In the genomic region with DNA sequence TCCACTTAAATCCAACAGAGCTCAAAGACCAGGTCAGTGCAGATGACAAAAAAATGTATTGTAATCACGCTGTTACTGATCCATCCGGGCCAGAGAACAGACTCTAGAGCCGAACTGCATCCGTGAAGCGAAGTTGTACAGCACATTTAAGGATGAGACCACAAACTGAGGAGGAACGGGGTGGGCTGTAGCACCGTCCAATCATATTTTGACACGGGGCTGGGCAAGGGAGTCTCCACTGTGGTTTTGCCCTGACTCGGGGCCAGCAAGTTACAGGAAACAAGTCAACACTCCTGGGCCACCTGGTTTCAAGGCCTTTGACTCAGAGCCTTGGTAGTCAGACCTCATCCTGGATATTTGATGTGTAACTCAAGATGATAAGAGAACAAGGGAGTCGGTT, we compare ENCODE assay signal across 9 mouse cellular contexts. TPM values are rescaled to one million over a fixed set of nuclear protein-coding genes. Genes with fewer than 3 reads are reported as not detected.
DNase-seq lines count a peak whose midpoint lies in the region; ATAC-seq and TF ChIP-seq lines count a peak whose summit lies in the region.
"Had no signal": no experiment of that assay in that cellular context is flagged by ENCODE, and none has a peak within 500 bp of the region (broad histone marks: within the 10 kb centered on the region; RNA-seq: fewer than 3 reads in every experiment).

No protein-coding gene starts in this region.

- H3K4me2 ChIP-seq in intestine, embryonic 14.5 days (ENCODE audit: low read length): no peak overlapping the region
- H3K4me2 ChIP-seq in hindbrain, embryonic 13.5 days: no peak overlapping the region
- H3K4me2 ChIP-seq in hindbrain, postnatal 0 days (ENCODE audit: low read depth, low read length): no peak overlapping the region

- TF ChIP-seq CTCF in small intestine, adult 2 months (IDR thresholded peaks at IDR 0.05; ENCODE audit: extremely low read depth, insufficient read length, insufficient replicate concordance, low read depth, low read length): no peak
- no peak for TF ChIP-seq CTCF in hindbrain, postnatal 0 days (IDR thresholded peaks at IDR 0.05; ENCODE audit: low read depth)

- no peak overlapping the region for H3K4me3 ChIP-seq in heart, embryonic 10.5 days
- no peak overlapping the region for H3K4me3 ChIP-seq in intestine, embryonic 14.5 days (ENCODE audit: low read depth, low read length)
- H3K4me3 ChIP-seq in small intestine, adult 2 months (ENCODE audit: low read depth, low read length): no peak overlapping the region
- H3K4me3 ChIP-seq in hindbrain, embryonic 13.5 days: no peak overlapping the region
- no peak overlapping the region for H3K4me3 ChIP-seq in hindbrain, postnatal 0 days (ENCODE audit: low read length)

- H3K9ac ChIP-seq in intestine, embryonic 14.5 days (ENCODE audit: low read length): no peak overlapping the region
- no peak overlapping the region for H3K9ac ChIP-seq in hindbrain, embryonic 13.5 days
- H3K9ac ChIP-seq in hindbrain, postnatal 0 days (replicated peaks; ENCODE audit: low read length): no peak overlapping the region

- TF ChIP-seq POLR2A in small intestine, adult 2 months (IDR thresholded peaks at IDR 0.05; ENCODE audit: low read depth, low read length): no peak

- peaks cover 34% of the 10 kb centered on the region for H3K4me1 ChIP-seq in heart, embryonic 10.5 days
- H3K4me1 ChIP-seq in intestine, embryonic 14.5 days (replicated peaks; ENCODE audit: control insufficient read depth, insufficient read depth, low read length): peaks cover 31% of the 10 kb centered on the region
- H3K4me1 ChIP-seq in small intestine, adult 2 months (ENCODE audit: control insufficient read depth, insufficient read depth, insufficient read length, low read length): peaks cover 22% of the 10 kb centered on the region
- peaks cover 3% of the 10 kb centered on the region; the same call in 1 of the 2 replicates for H3K4me1 ChIP-seq in hindbrain, embryonic 13.5 days (replicated peaks)
- no peaks in the 10 kb centered on the region for H3K4me1 ChIP-seq in hindbrain, postnatal 0 days (ENCODE audit: insufficient read depth, low read length)

- H3K27ac ChIP-seq in heart, embryonic 10.5 days: peak overlapping the region; percentile 42; the same call in 1 of the 2 replicates
- H3K27ac ChIP-seq in intestine, embryonic 14.5 days (ENCODE audit: low read depth): peak overlapping the region; percentile 75
- peak overlapping the region; percentile 94 for H3K27ac ChIP-seq in small intestine, adult 2 months (ENCODE audit: insufficient read depth, low read depth, low read length)
- no peak overlapping the region for H3K27ac ChIP-seq in hindbrain, embryonic 13.5 days
- no peak overlapping the region for H3K27ac ChIP-seq in hindbrain, postnatal 0 days

- no peaks in the 10 kb centered on the region for H3K36me3 ChIP-seq in heart, embryonic 10.5 days
- H3K36me3 ChIP-seq in intestine, embryonic 14.5 days (ENCODE audit: control insufficient read depth, insufficient read depth, low read length): no peaks in the 10 kb centered on the region
- H3K36me3 ChIP-seq in small intestine, adult 2 months (ENCODE audit: control insufficient read depth, insufficient read depth, low read length): no peaks in the 10 kb centered on the region
- H3K36me3 ChIP-seq in hindbrain, embryonic 13.5 days: no peaks in the 10 kb centered on the region
- H3K36me3 ChIP-seq in hindbrain, postnatal 0 days (ENCODE audit: insufficient read depth, low read length): no peaks in the 10 kb centered on the region

- no peak for DNase-seq in heart, embryonic 10.5 days (ENCODE audit: low spot score)
- DNase-seq in heart, adult 18-20 months: no peak
- DNase-seq in CD4-positive helper T cell, adult 2 months (ENCODE audit: low read depth, low spot score): peak; percentile 73
- no peak for DNase-seq in intestine, embryonic 14.5 days (ENCODE audit: low spot score)
- DNase-seq in layer of hippocampus, postnatal 25 days (ENCODE audit: extremely low spot score in 1 of 2, low spot score in 1 of 2): no peak
- DNase-seq in hindbrain, postnatal 0 days (ENCODE audit: low spot score): no peak
- DNase-seq: embryo, embryonic 11 days had no signal

- H3K27me3 ChIP-seq in heart, embryonic 10.5 days (ENCODE audit: insufficient read depth, poor library complexity, severe bottlenecking): no peaks in the 10 kb centered on the region
- H3K27me3 ChIP-seq in intestine, embryonic 14.5 days (replicated peaks; ENCODE audit: control insufficient read depth, insufficient read depth, low read length): no peaks in the 10 kb centered on the region
- H3K27me3 ChIP-seq in small intestine, adult 2 months (ENCODE audit: control insufficient read depth, insufficient read depth, low read length): no peaks in the 10 kb centered on the region
- no peaks in the 10 kb centered on the region for H3K27me3 ChIP-seq in hindbrain, embryonic 13.5 days
- no peaks in the 10 kb centered on the region for H3K27me3 ChIP-seq in hindbrain, postnatal 0 days (ENCODE audit: insufficient read depth, low read length)

- H3K9me3 ChIP-seq in heart, embryonic 10.5 days: no peaks in the 10 kb centered on the region
- no peaks in the 10 kb centered on the region for H3K9me3 ChIP-seq in intestine, embryonic 14.5 days (ENCODE audit: control insufficient read depth, low read length)
- no peaks in the 10 kb centered on the region for H3K9me3 ChIP-seq in hindbrain, embryonic 13.5 days
- H3K9me3 ChIP-seq in hindbrain, postnatal 0 days (ENCODE audit: low read length): no peaks in the 10 kb centered on the region

- 89% methylated on average over 10 of the region's 10 CpGs for WGBS in heart, embryonic 10.5 days
- 84% methylated on average over 10 of the region's 10 CpGs for WGBS in intestine, embryonic 14.5 days
- 22% methylated on average over 10 of the region's 10 CpGs for WGBS in small intestine, adult 2 months
- 92% methylated on average over 10 of the region's 10 CpGs for WGBS in hindbrain, embryonic 13.5 days
- 91% methylated on average over 10 of the region's 10 CpGs for WGBS in hindbrain, postnatal 0 days

- ATAC-seq in intestine, embryonic 14.5 days (replicated peaks; ENCODE audit: low FRiP score, low TSS enrichment, low read depth): no peak; the same call in 1 of the 2 replicates
- ATAC-seq in hindbrain, embryonic 13.5 days (ENCODE audit: low FRiP score): no peak
- no peak for ATAC-seq in hindbrain, postnatal 0 days

RNA-seq across cellular contexts. Expression of gene Ccn2, which starts 40.6 kb away (rescaled TPM):
- 20.5 and 32.0 TPM in 2 replicates for polyA plus RNA-seq in heart, embryonic 10.5 days (2016; fragmentation: Nextera tagmentation; extraction: Ambion mirVana)
- total RNA-seq in heart, adult 18-20 months (2021): 100 to 1,000 TPM; 120 to 129 TPM
- polyA plus RNA-seq in intestine, embryonic 14.5 days (2014; fragmentation: Nextera tagmentation; extraction: Ambion mirVana): 11.5 and 14.7 TPM in 2 replicates
- polyA plus RNA-seq in small intestine, adult 2 months (2012; rRNA removed): 19.5 and 32.6 TPM in 2 replicates
- polyA plus RNA-seq in hindbrain, embryonic 13.5 days (2015; fragmentation: Nextera tagmentation; extraction: Ambion mirVana): 3.2 and 3.8 TPM in 2 replicates
- total RNA-seq in layer of hippocampus, postnatal 25 days (2021): 1 to 10 TPM; 6.9 to 7.4 TPM
- total RNA-seq in hindbrain, postnatal 0 days (2014; rRNA removed): 7.2 and 7.7 TPM in 2 replicates
- polyA plus RNA-seq in hindbrain, postnatal 0 days (2015; fragmentation: Nextera tagmentation; extraction: Ambion mirVana): 4.7 and 5.3 TPM in 2 replicates

Comparison
In these comparisons a context has a peak if more than half of its experiments do, and no peak if none do; other contexts are left out.
1. H3K27ac ChIP-seq: peak in heart, embryonic 10.5 days (single experiment), intestine, embryonic 14.5 days (single experiment) and small intestine, adult 2 months (single experiment); none in hindbrain, embryonic 13.5 days (single experiment) and hindbrain, postnatal 0 days (single experiment).